Mouse (Mus musculus): ENCODE data around the gene Exoc5. TPM values are rescaled to one million over a fixed set of nuclear protein-coding genes. Genes with fewer than 3 reads are reported as not detected.
"Not testable (repeated sequence)": the region's sequence is repeated elsewhere in the genome, so short reads cannot be mapped to it uniquely, and the experiment has no call there.

Exoc5 gene
- 10 to 100 TPM; 53.6 to 57.1 TPM for total RNA-seq (2021)
- long read RNA-seq, experiment 1, full-length matches to known transcripts = 42 of 56 reads
- long read RNA-seq, experiment 1, partial matches to known transcripts = 5 of 56 reads
- long read RNA-seq, experiment 1, other reads (novel, unspliced or antisense) = 9 of 56 reads
- long read RNA-seq, experiment 2, full-length matches to known transcripts = 37 of 53 reads
- long read RNA-seq, experiment 2, partial matches to known transcripts = 2 of 53 reads
- long read RNA-seq, experiment 2, other reads (novel, unspliced or antisense) = 14 of 53 reads

- peak; percentile 99 for DNase-seq (ENCODE audit: low spot score in 2 of 2)
Observed at GRCm38 (mm10) chr14:49066274-49066823, at the start of gene Exoc5. Gene Exoc5, minus strand, starts transcription at chr14:49066653.

- not testable (repeated sequence) for DNase-seq (ENCODE audit: low spot score in 2 of 2)
Observed at GRCm38 (mm10) chr14:49091755-49092154, 25.3 kb upstream of the Exoc5 start.

- DNase-seq (ENCODE audit: low spot score in 2 of 2) = no peak
Observed at GRCm38 (mm10) chr14:49091277-49091676, 24.8 kb upstream of the Exoc5 start.

- DNase-seq (ENCODE audit: low spot score in 2 of 2) = no peak
Observed at GRCm38 (mm10) chr14:49090102-49090501, 23.6 kb upstream of the Exoc5 start.

- no peak for DNase-seq (ENCODE audit: low spot score in 2 of 2)
Observed at GRCm38 (mm10) chr14:49089461-49090058, 23.1 kb upstream of the Exoc5 start.

- DNase-seq (ENCODE audit: low spot score in 2 of 2) = no peak
Observed at GRCm38 (mm10) chr14:49088155-49089048, 21.9 kb upstream of the Exoc5 start.

- no peak for DNase-seq (ENCODE audit: low spot score in 2 of 2)
Observed at GRCm38 (mm10) chr14:49086522-49086921, 20.1 kb upstream of the Exoc5 start.

GRCm38 (mm10) chr14:49078820-49079219, 12.4 kb upstream of the Exoc5 start:
- no peak for DNase-seq (ENCODE audit: low spot score in 2 of 2)

- DNase-seq (ENCODE audit: low spot score in 2 of 2) = no peak
Observed at GRCm38 (mm10) chr14:49074361-49074760, 7.9 kb upstream of the Exoc5 start.

GRCm38 (mm10) chr14:49073896-49074295, 7.4 kb upstream of the Exoc5 start:
- DNase-seq (ENCODE audit: low spot score in 2 of 2) = peak; percentile 13 to 29

GRCm38 (mm10) chr14:49072837-49073236, 6.4 kb upstream of the Exoc5 start:
- no peak for DNase-seq (ENCODE audit: low spot score in 2 of 2)

GRCm38 (mm10) chr14:49065529-49066273, 752 bp downstream of the Exoc5 start, which contains the start of gene Ap5m1:
Gene Ap5m1, plus strand, starts transcription at chr14:49066097.
- DNase-seq (ENCODE audit: low spot score in 2 of 2) = peak in 1 of 2 experiments; percentile 16

- no peak for DNase-seq (ENCODE audit: low spot score in 2 of 2)
Observed at GRCm38 (mm10) chr14:49063838-49064237, 2.6 kb downstream of the Exoc5 start.

- DNase-seq (ENCODE audit: low spot score in 2 of 2) = no peak
Observed at GRCm38 (mm10) chr14:49049492-49049891, 17.0 kb downstream of the Exoc5 start.

GRCm38 (mm10) chr14:49045610-49046009, 20.8 kb downstream of the Exoc5 start:
- peak in 1 of 2 experiments; percentile 7 for DNase-seq (ENCODE audit: low spot score in 2 of 2)

- DNase-seq (ENCODE audit: low spot score in 2 of 2) = no peak
Observed at GRCm38 (mm10) chr14:49028991-49029390, 37.5 kb downstream of the Exoc5 start.

- DNase-seq (ENCODE audit: low spot score in 2 of 2) = no peak
Observed at GRCm38 (mm10) chr14:49027779-49028368, 38.6 kb downstream of the Exoc5 start.

GRCm38 (mm10) chr14:49027040-49027778, 39.2 kb downstream of the Exoc5 start:
- no peak for DNase-seq (ENCODE audit: low spot score in 2 of 2)

GRCm38 (mm10) chr14:49019765-49020164, 46.7 kb downstream of the Exoc5 start:
- DNase-seq (ENCODE audit: low spot score in 2 of 2) = no peak

Measured in left cerebral cortex, adult 18-20 months (tissue).